Mouse (Mus musculus) gastrocnemius, postnatal 25 days (tissue): ENCODE measurements around the gene Vmn1r68. TPM values are rescaled to one million over a fixed set of nuclear protein-coding genes. Genes with fewer than 3 reads are reported as not detected.

Experiments used
- DNase-seq: peaks from one replicate; pipeline ENCODE4 v3.0.0; 2022
- long read RNA-seq, 2 experiments: library from polyadenylated mRNA; stranded (forward); transcript quantifications; one replicate each; pipeline ENCODE4 v2.0.0; 2021
- total RNA-seq, 2 experiments: library from RNA; stranded (reverse); gene quantifications; 1 replicate in 1 of 2; 2 replicates in 1 of 2; pipeline ENCODE4 v1.2.3; 2021

Vmn1r68 gene
- total RNA-seq: not detected
- long read RNA-seq, experiment 1: 0 reads
- long read RNA-seq, experiment 2: 0 reads

- DNase-seq: no peak
Measured at GRCm38 (mm10) chr7:10558385-10558784, at the start of gene Vmn1r68. TSS of gene Vmn1r68 (minus strand) at chr7:10558485.

- no peak for DNase-seq
Measured at GRCm38 (mm10) chr7:10495578-10495977, 62.7 kb downstream of the Vmn1r68 start.

GRCm38 (mm10) chr7:10494786-10495521 is 63.3 kb downstream of the Vmn1r68 start, which contains the start of gene Zik1:
TSS of gene Zik1 (minus strand) at chr7:10495394.
- DNase-seq: peak; percentile 44

GRCm38 (mm10) chr7:10480588-10481233 is 77.6 kb downstream of the Vmn1r68 start:
- DNase-seq: no peak

- DNase-seq: no peak
Measured at GRCm38 (mm10) chr7:10479813-10480212, 78.5 kb downstream of the Vmn1r68 start.

- no peak for DNase-seq
Measured at GRCm38 (mm10) chr7:10458166-10458565, 100.1 kb downstream of the Vmn1r68 start.

Other genes with a start within 250 kb of the Vmn1r68 start
- not detected for gene Vmn1r67, start 115.2 kb downstream of the Vmn1r68 start, total RNA-seq
- gene Zik1, start 63.1 kb downstream of the Vmn1r68 start, total RNA-seq: 1 to 10 TPM; 1.1 to 1.2 TPM
- not detected for gene Vmn1r69, start 55.2 kb upstream of the Vmn1r68 start, total RNA-seq
- not detected for gene Vmn1r70, start 73.0 kb upstream of the Vmn1r68 start, total RNA-seq
- gene Nlrp4b, start 129.3 kb upstream of the Vmn1r68 start, total RNA-seq: not detected
- not detected for gene Vmn1r71, start 195.9 kb upstream of the Vmn1r68 start, total RNA-seq